Mouse (Mus musculus) forebrain, embryonic 10.5 days (tissue): Measurements from ENCODE around the gene Engase. TPM values are rescaled to one million over a fixed set of nuclear protein-coding genes. Genes with fewer than 3 reads are reported as not detected.
A peak's percentile ranks its signal among the peaks of the same experiment; 100 is the strongest.

Source experiments
- DNase-seq: peaks from one replicate; pipeline ENCODE4 v3.0.0-alpha.2; 2017; ENCODE audit warnings: low spot score; ENCODE audit errors: extremely low spot score
- H3K27ac ChIP-seq: fragments of 300-500 bp; sonication (generic); 2 replicates; pipeline ENCODE4 v1.5.1; 2016; ENCODE audit warnings: mild to moderate bottlenecking
- H3K27me3 ChIP-seq: fragments of 300-500 bp; sonication (generic); 2 replicates; pipeline ENCODE4 v1.6.1; 2016; ENCODE audit warnings: mild to moderate bottlenecking; ENCODE audit not compliant: poor library complexity, severe bottlenecking
- H3K36me3 ChIP-seq: fragments of 300-500 bp; sonication (generic); replicated peaks from 2 replicates; pipeline ENCODE4 v1.6.1; 2016; ENCODE audit warnings: mild to moderate bottlenecking, moderate library complexity
- H3K4me1 ChIP-seq: fragments of 300-500 bp; sonication (generic); 2 replicates; pipeline ENCODE4 v1.6.1; 2016
- H3K4me3 ChIP-seq: fragments of 300-500 bp; sonication (generic); 2 replicates; pipeline ENCODE4 v1.5.1; 2016; ENCODE audit warnings: mild to moderate bottlenecking, moderate library complexity
- H3K9me3 ChIP-seq: fragments of 300-500 bp; sonication (generic); 2 replicates; pipeline ENCODE4 v1.6.1; 2016; ENCODE audit warnings: mild to moderate bottlenecking, moderate library complexity
- WGBS: fragments of 180-500 bp; shearing (Covaris S2); methylation state at CpG from one replicate; pipeline ENCODE4 v1.1.7; 2016; 5-methylcytosine and 5-hydroxymethylcytosine counted together
- polyA plus RNA-seq: library from polyadenylated mRNA; unstranded; fragments of >200 nt; fragmentation: Nextera tagmentation; extraction: Ambion mirVana; gene quantifications from 2 replicates; pipeline ENCODE4 v1.2.1, GENCODE M21; 2016

The Engase gene
- polyA plus RNA-seq, 1 experiment from 2014 or later: 7.9 TPM

GRCm38 (mm10) chr11:118484169-118484568 lies 7.5 kb downstream of the Engase start:
- peaks cover 76% of the 10 kb centered on the region for H3K36me3 ChIP-seq
- peak overlapping the region; percentile 40; the same call in 1 of the 2 replicates for H3K27ac ChIP-seq
- H3K4me3 ChIP-seq: no peak overlapping the region
- 89% methylated on average over 8 of the region's 8 CpGs for WGBS
- H3K27me3 ChIP-seq: no peaks in the 10 kb centered on the region
- no peak for DNase-seq
- H3K4me1 ChIP-seq: peaks cover 25% of the 10 kb centered on the region
- no peaks in the 10 kb centered on the region for H3K9me3 ChIP-seq

- WGBS: 76% methylated on average over 11 of the region's 11 CpGs
- H3K9me3 ChIP-seq: no peaks in the 10 kb centered on the region
- H3K27ac ChIP-seq: no peak overlapping the region
- H3K36me3 ChIP-seq: peaks cover 70% of the 10 kb centered on the region
- H3K4me3 ChIP-seq: no peak overlapping the region
- DNase-seq: no peak
- peaks cover 9% of the 10 kb centered on the region for H3K27me3 ChIP-seq
- peaks cover 25% of the 10 kb centered on the region for H3K4me1 ChIP-seq
Observed at GRCm38 (mm10) chr11:118485338-118485737, 8.7 kb downstream of the Engase start.

GRCm38 (mm10) chr11:118485780-118486179 lies 9.2 kb downstream of the Engase start:
- WGBS: 96% methylated on average over 3 of the region's 3 CpGs
- no peak overlapping the region for H3K4me3 ChIP-seq
- peaks cover 70% of the 10 kb centered on the region for H3K36me3 ChIP-seq
- peaks cover 10% of the 10 kb centered on the region for H3K27me3 ChIP-seq
- no peaks in the 10 kb centered on the region for H3K9me3 ChIP-seq
- no peak overlapping the region for H3K27ac ChIP-seq
- DNase-seq: no peak
- H3K4me1 ChIP-seq: peaks cover 29% of the 10 kb centered on the region

- WGBS: 90% methylated on average over 6 of the region's 6 CpGs
- no peak for DNase-seq
- Histone ChIP-seq H3K9me3 (no peaks in the 10 kb centered on the region), H3K4me3 (no peak overlapping the region), H3K36me3 (peaks cover 67% of the 10 kb centered on the region), H3K27ac (no peak overlapping the region), H3K4me1 (peaks cover 31% of the 10 kb centered on the region), H3K27me3 (peaks cover 12% of the 10 kb centered on the region)
Observed at GRCm38 (mm10) chr11:118486281-118486680, 9.7 kb downstream of the Engase start.

- Histone ChIP-seq H3K36me3 (peaks cover 58% of the 10 kb centered on the region), H3K9me3 (no peaks in the 10 kb centered on the region), H3K4me1 (peaks cover 33% of the 10 kb centered on the region), H3K4me3 (no peak overlapping the region), H3K27ac (no peak overlapping the region), H3K27me3 (peaks cover 17% of the 10 kb centered on the region)
- no peak for DNase-seq
- WGBS: 90% methylated on average over 29 of the region's 29 CpGs
Observed at GRCm38 (mm10) chr11:118486881-118487772, 10.5 kb downstream of the Engase start.

GRCm38 (mm10) chr11:118488191-118488906 lies 11.7 kb downstream of the Engase start:
- Histone ChIP-seq H3K27ac (no peak overlapping the region), H3K9me3 (no peaks in the 10 kb centered on the region), H3K36me3 (peaks cover 47% of the 10 kb centered on the region), H3K4me1 (peaks cover 44% of the 10 kb centered on the region), H3K27me3 (peaks cover 17% of the 10 kb centered on the region), H3K4me3 (no peak overlapping the region)
- no peak for DNase-seq
- 68% methylated on average over 8 of the region's 8 CpGs for WGBS

GRCm38 (mm10) chr11:118488907-118489270 lies 12.3 kb downstream of the Engase start:
- DNase-seq: no peak

GRCm38 (mm10) chr11:118490566-118491218 lies 14.1 kb downstream of the Engase start:
- H3K27ac ChIP-seq: peak overlapping the region; percentile 69
- H3K27me3 ChIP-seq: peaks cover 17% of the 10 kb centered on the region
- no peaks in the 10 kb centered on the region for H3K9me3 ChIP-seq
- peaks cover 41% of the 10 kb centered on the region for H3K4me1 ChIP-seq
- peak overlapping the region; percentile 43 for H3K4me3 ChIP-seq
- DNase-seq: peak; percentile 78
- 19% methylated on average over 22 of the region's 22 CpGs for WGBS
- H3K36me3 ChIP-seq: peaks cover 25% of the 10 kb centered on the region

More at GRCm38 (mm10) chr11:118488907-118489270, 12.3 kb downstream of the Engase start:
- Histone ChIP-seq H3K27ac (no peak overlapping the region), H3K27me3 (peaks cover 17% of the 10 kb centered on the region), H3K4me1 (peaks cover 49% of the 10 kb centered on the region), H3K9me3 (no peaks in the 10 kb centered on the region), H3K36me3 (peaks cover 43% of the 10 kb centered on the region), H3K4me3 (no peak overlapping the region)
- 89% methylated on average over 12 of the region's 12 CpGs for WGBS

GRCm38 (mm10) chr11:118491230-118491629 lies 14.6 kb downstream of the Engase start:
- Histone ChIP-seq H3K27me3 (peaks cover 17% of the 10 kb centered on the region), H3K36me3 (peaks cover 20% of the 10 kb centered on the region), H3K27ac (no peak overlapping the region), H3K9me3 (no peaks in the 10 kb centered on the region), H3K4me1 (peaks cover 41% of the 10 kb centered on the region), H3K4me3 (no peak overlapping the region)
- WGBS: 90% methylated on average over 7 of the region's 7 CpGs
- DNase-seq: no peak

GRCm38 (mm10) chr11:118493458-118493857 lies 16.8 kb downstream of the Engase start:
- no peak overlapping the region for H3K4me3 ChIP-seq
- H3K27ac ChIP-seq: no peak overlapping the region
- H3K4me1 ChIP-seq: peaks cover 46% of the 10 kb centered on the region
- WGBS: 81% methylated on average over 2 of the region's 2 CpGs
- H3K9me3 ChIP-seq: no peaks in the 10 kb centered on the region
- no peak for DNase-seq
- H3K27me3 ChIP-seq: peaks cover 17% of the 10 kb centered on the region
- H3K36me3 ChIP-seq: no peaks in the 10 kb centered on the region

- peaks cover 43% of the 10 kb centered on the region for H3K4me1 ChIP-seq
- WGBS: 84% methylated on average over 12 of the region's 12 CpGs
- no peaks in the 10 kb centered on the region for H3K9me3 ChIP-seq
- no peak overlapping the region for H3K4me3 ChIP-seq
- no peaks in the 10 kb centered on the region for H3K36me3 ChIP-seq
- DNase-seq: no peak
- 0 out of 2 replicates have a peak overlapping the region, but pooled peaks have one; percentile 44 for H3K27ac ChIP-seq
- peaks cover 17% of the 10 kb centered on the region for H3K27me3 ChIP-seq
Observed at GRCm38 (mm10) chr11:118494001-118494737, 17.5 kb downstream of the Engase start.

- H3K4me3 ChIP-seq: no peak overlapping the region
- DNase-seq: no peak
- H3K27me3 ChIP-seq: peaks cover 11% of the 10 kb centered on the region
- no peaks in the 10 kb centered on the region for H3K36me3 ChIP-seq
- whole genome bisulfite sequencing: 46% methylated on average over 5 of the region's 5 CpGs
- peak overlapping the region; percentile 3; the same call in 1 of the 2 replicates for H3K27ac ChIP-seq
- H3K9me3 ChIP-seq: no peaks in the 10 kb centered on the region
- peaks cover 41% of the 10 kb centered on the region for H3K4me1 ChIP-seq
Observed at GRCm38 (mm10) chr11:118495065-118495464, 18.4 kb downstream of the Engase start.
